Mouse (Mus musculus) CH12.LX (cell line): ENCODE results near the gene Trim62. TPM values are rescaled to one million over a fixed set of nuclear protein-coding genes. Genes with fewer than 3 reads are reported as not detected.

Experiments used
- DNase-seq: peaks from one replicate; pipeline ENCODE4 v3.0.0-alpha.2; 2013; ENCODE audit errors: extremely low read depth
- H3K27ac ChIP-seq: 2 replicates; pipeline ENCODE4 v1.5.1; 2012; ENCODE audit warnings: low read depth, mild to moderate bottlenecking, control low read depth, moderate library complexity; ENCODE audit not compliant: insufficient read depth
- H3K27me3 ChIP-seq: replicated peaks from 2 replicates; pipeline ENCODE3; 2012; ENCODE audit warnings: inconsistent platforms
- H3K36me3 ChIP-seq, 2 experiments: replicated peaks in 1 of 2; 2 replicates each; pipeline versions ENCODE3 to v1.6.1; 2012; ENCODE audit warnings: inconsistent platforms in 1 of 2, low read length in 1 of 2, mild to moderate bottlenecking in 1 of 2, mixed read lengths in 1 of 2, moderate library complexity in 1 of 2; ENCODE audit not compliant: control insufficient read depth in 1 of 2, insufficient read depth in 1 of 2
- H3K4me1 ChIP-seq, 2 experiments: 2 replicates each; pipeline ENCODE4 v1.6.1; 2012; ENCODE audit warnings: inconsistent platforms in 1 of 2, moderate library complexity in 1 of 2; ENCODE audit not compliant: insufficient read depth in 2 of 2, control insufficient read depth in 1 of 2
- H3K4me2 ChIP-seq: 2 replicates; pipeline ENCODE4 v1.6.1; 2012; ENCODE audit warnings: low read depth, mild to moderate bottlenecking, control low read depth; ENCODE audit not compliant: poor library complexity, insufficient read depth, severe bottlenecking
- H3K4me3 ChIP-seq, 3 experiments: fragments of 150-350 bp in 1 of 3; sonication (generic) in 1 of 3; replicated peaks in 1 of 3; 2 replicates each; pipeline versions ENCODE3 to v1.5.1; 2011 to 2012; ENCODE audit warnings: low read depth in 2 of 3, low read length in 2 of 3, mild to moderate bottlenecking in 2 of 3, moderate library complexity in 2 of 3, control low read depth in 1 of 3, improper control_type of control experiment in 1 of 3, inconsistent platforms in 1 of 3, mixed read lengths in 1 of 3; ENCODE audit not compliant: poor library complexity in 1 of 3
- H3K79me2 ChIP-seq: replicated peaks from 2 replicates; pipeline ENCODE4 v1.6.1; 2012; ENCODE audit warnings: mild to moderate bottlenecking, moderate library complexity; ENCODE audit not compliant: control insufficient read depth, poor library complexity, insufficient read depth, severe bottlenecking; ENCODE audit errors: extremely low read depth
- H3K9ac ChIP-seq: 2 replicates; pipeline ENCODE4 v1.6.1; 2012; ENCODE audit warnings: low read depth, mild to moderate bottlenecking, control low read depth, moderate library complexity; ENCODE audit not compliant: insufficient read depth
- H3K9me3 ChIP-seq: replicated peaks from 2 replicates; pipeline ENCODE3; 2012; ENCODE audit warnings: low read length, inconsistent platforms, mixed read lengths
- BHLHE40 ChIP-seq: IDR thresholded peaks from 2 replicates; pipeline ENCODE4 v1.6.1; 2011; ENCODE audit warnings: mild to moderate bottlenecking, low read depth, low read length, improper control_type of control experiment
- CHD2 ChIP-seq: IDR thresholded peaks from 2 replicates; pipeline ENCODE4 v1.6.1; 2011; ENCODE audit warnings: low read length, improper control_type of control experiment
- E2F4 ChIP-seq: IDR thresholded peaks from 2 replicates; pipeline ENCODE4 v1.6.1; 2011; ENCODE audit warnings: low read depth, low read length, improper control_type of control experiment; ENCODE audit not compliant: insufficient replicate concordance
- EP300 ChIP-seq: IDR thresholded peaks from 2 replicates; pipeline ENCODE4 v1.6.1; 2011; ENCODE audit warnings: low read length, improper control_type of control experiment
- ETS1 ChIP-seq: conservative IDR thresholded peaks from 2 replicates; pipeline ENCODE4 v1.6.1; 2012; ENCODE audit warnings: low read depth, mild to moderate bottlenecking, inconsistent platforms, low read length, improper control_type of control experiment, moderate library complexity
- GABPA ChIP-seq: IDR thresholded peaks from 2 replicates; pipeline ENCODE4 v1.6.1; 2012; ENCODE audit warnings: low read depth, low read length, improper control_type of control experiment, inconsistent platforms; ENCODE audit not compliant: insufficient replicate concordance
- HCFC1 ChIP-seq: IDR thresholded peaks from 2 replicates; pipeline ENCODE4 v1.6.1; 2012; ENCODE audit warnings: low read depth, mild to moderate bottlenecking, inconsistent platforms, low read length, improper control_type of control experiment
- JUN ChIP-seq: IDR thresholded peaks from 2 replicates; pipeline ENCODE4 v1.6.1; 2011; ENCODE audit warnings: low read depth, mild to moderate bottlenecking, low read length, improper control_type of control experiment, moderate library complexity; ENCODE audit not compliant: insufficient read depth
- JUND ChIP-seq: conservative IDR thresholded peaks from 2 replicates; pipeline ENCODE4 v1.6.1; 2011; ENCODE audit warnings: low read depth, low read length, improper control_type of control experiment
- KAT2A ChIP-seq: IDR thresholded peaks from 2 replicates; pipeline ENCODE4 v1.6.1; 2012; ENCODE audit warnings: low read length, improper control_type of control experiment, inconsistent platforms; ENCODE audit not compliant: insufficient replicate concordance
- MAFK ChIP-seq: IDR thresholded peaks from 2 replicates; pipeline ENCODE4 v1.6.1; 2011; ENCODE audit warnings: low read length, improper control_type of control experiment; ENCODE audit not compliant: insufficient replicate concordance
- MAZ ChIP-seq: IDR thresholded peaks from 2 replicates; pipeline ENCODE4 v1.6.1; 2012; ENCODE audit warnings: low read depth, mild to moderate bottlenecking, inconsistent platforms, low read length, improper control_type of control experiment, moderate library complexity
- MXI1 ChIP-seq: IDR thresholded peaks from 2 replicates; pipeline ENCODE4 v1.6.1; 2011; ENCODE audit warnings: mild to moderate bottlenecking, low read depth, low read length, improper control_type of control experiment
- MYC ChIP-seq: IDR thresholded peaks from 2 replicates; pipeline ENCODE4 v1.6.1; 2011; ENCODE audit warnings: low read depth, mild to moderate bottlenecking, improper control_type of control experiment, low read length
- NELFE ChIP-seq: IDR thresholded peaks from 2 replicates; pipeline ENCODE4 v1.6.1; 2011; ENCODE audit warnings: low read depth, low read length, improper control_type of control experiment
- POLR2AphosphoS2 ChIP-seq: IDR thresholded peaks from 2 replicates; pipeline ENCODE4 v1.6.1; 2011; ENCODE audit warnings: low read depth, low read length, improper control_type of control experiment
- RAD21 ChIP-seq: IDR thresholded peaks from 2 replicates; pipeline ENCODE4 v1.6.1; 2011; ENCODE audit warnings: low read depth, mild to moderate bottlenecking, low read length, improper control_type of control experiment, moderate library complexity
- RCOR1 ChIP-seq: conservative IDR thresholded peaks from 2 replicates; pipeline ENCODE4 v1.6.1; 2012; ENCODE audit warnings: low read depth, mild to moderate bottlenecking, inconsistent platforms, low read length, improper control_type of control experiment
- SIN3A ChIP-seq: IDR thresholded peaks from 2 replicates; pipeline ENCODE4 v1.6.1; 2012; ENCODE audit warnings: low read length, improper control_type of control experiment, inconsistent platforms
- TBP ChIP-seq: conservative IDR thresholded peaks from 2 replicates; pipeline ENCODE4 v1.6.1; 2011; ENCODE audit warnings: low read depth, low read length, improper control_type of control experiment
- TCF12 ChIP-seq: IDR thresholded peaks from 2 replicates; pipeline ENCODE4 v1.6.1; 2014; ENCODE audit warnings: low read depth, mild to moderate bottlenecking, inconsistent platforms, low read length, improper control_type of control experiment
- UBTF ChIP-seq: IDR thresholded peaks from 2 replicates; pipeline ENCODE4 v1.6.1; 2012; ENCODE audit warnings: low read depth, mild to moderate bottlenecking, inconsistent platforms, low read length, improper control_type of control experiment, moderate library complexity
- USF2 ChIP-seq: conservative IDR thresholded peaks from 2 replicates; pipeline ENCODE4 v1.6.1; 2011; ENCODE audit warnings: low read depth, low read length, improper control_type of control experiment
- ZC3H11A ChIP-seq: IDR thresholded peaks from 2 replicates; pipeline ENCODE4 v1.6.1; 2012; ENCODE audit warnings: low read depth, mild to moderate bottlenecking, inconsistent platforms, low read length, improper control_type of control experiment
- ZKSCAN1 ChIP-seq: IDR thresholded peaks from 2 replicates; pipeline ENCODE4 v1.6.1; 2012; ENCODE audit warnings: low read depth, inconsistent platforms, low read length, improper control_type of control experiment, borderline replicate concordance
- ZMIZ1 ChIP-seq: IDR thresholded peaks from 2 replicates; pipeline ENCODE4 v1.6.1; 2012; ENCODE audit warnings: low read depth, mild to moderate bottlenecking, inconsistent platforms, low read length, improper control_type of control experiment
- dilution Hi-C: fragments of 300-500 bp; cut with MboI; formaldehyde crosslinking; loops from 2 replicates; pipeline ENCODE4 v1.14.3; 2020; ENCODE audit warnings: low sequenced_read_pairs; ENCODE audit not compliant: extremely low pct_unique_long_range_greater_than_20kb, extremely low pct_ligation_motif_present
- in situ Hi-C: fragments of 300-500 bp; cut with MboI; formaldehyde crosslinking; loops from 3 replicates; pipeline ENCODE4 v1.14.3; 2019; ENCODE audit warnings: low sequenced_read_pairs, low pct_ligation_motif_present, low pct_unique_long_range_greater_than_20kb, mixed read lengths
- polyA plus RNA-seq: library from polyadenylated mRNA; unstranded; fragments of >175 nt; gene quantifications from 2 replicates; pipeline ENCODE4 v1.2.1, GENCODE M21; 2012; ENCODE audit warnings: low read depth; ENCODE audit not compliant: insufficient read length
- total RNA-seq, 2 experiments: library from RNA; depleted of rRNA; stranded (reverse); fragments of 300-350 nt in 1 of 2; fragments of >200 nt in 1 of 2; gene quantifications; 2 replicates each; pipeline ENCODE4 v1.2.3; 2012 to 2014

Trim62 gene
- total and polyA plus RNA-seq, 3 experiments = 0.40 to 2.7 (median 0.98) TPM

- Histone ChIP-seq H3K9me3 (no peaks in the 10 kb centered on the region), H3K27me3 (no peaks in the 10 kb centered on the region), H3K9ac (no peak overlapping the region), H3K4me1 (peaks cover 8 to 16% of the 10 kb centered on the region in 2 experiments; a peak in 3 of 4 replicates), H3K27ac (no peak overlapping the region), H3K36me3 (peaks cover 0 to 14% of the 10 kb centered on the region in 2 experiments), H3K79me2 (no peaks in the 10 kb centered on the region), H3K4me2 (no peak overlapping the region), H3K4me3 (no peak overlapping the region)
- no peak for DNase-seq
- in situ Hi-C loops = no loop called here
- TF ChIP-seq TBP (no peak), ZMIZ1 (no peak), MAFK (no peak), JUND (no peak)
- dilution Hi-C loops = no loop called here
Observed at GRCm38 (mm10) chr4:128902390-128902789, 19.0 kb downstream of the Trim62 start.

DNA sequence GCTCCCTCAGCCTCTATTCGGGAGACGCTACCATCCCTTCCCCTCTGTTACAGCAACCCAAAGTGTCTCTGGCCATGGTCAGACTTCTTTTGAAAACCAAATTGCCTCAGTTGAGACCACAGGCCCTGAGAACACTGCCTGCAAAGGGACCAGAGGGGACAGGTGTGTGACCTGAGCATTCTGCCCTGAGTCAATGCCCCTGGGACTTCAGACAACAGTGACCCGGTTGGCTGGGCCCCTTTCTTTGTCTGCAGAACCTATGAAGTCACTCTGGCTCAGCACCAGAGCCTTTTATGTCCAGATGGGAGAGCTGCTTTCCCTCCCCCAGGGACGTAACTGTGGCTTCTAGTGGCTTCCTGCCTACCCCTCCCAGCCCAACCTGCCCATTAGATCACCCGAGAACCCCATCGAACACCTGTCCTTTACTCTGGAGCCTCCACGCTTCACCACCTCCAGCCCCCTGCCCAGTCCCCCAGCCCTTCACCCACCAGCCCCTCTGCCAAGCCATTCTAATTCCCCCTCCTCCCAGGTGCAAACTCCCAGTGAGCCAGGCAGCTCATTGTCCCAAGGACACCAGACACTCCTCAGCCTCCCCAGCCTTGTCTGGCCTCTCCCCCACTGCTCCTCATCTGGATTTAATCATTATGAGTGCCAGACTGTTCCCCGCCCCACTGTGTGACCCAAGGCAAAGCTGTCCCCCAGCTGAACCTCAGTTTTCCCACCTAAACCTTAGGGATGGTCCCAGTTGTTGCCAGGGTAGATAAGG, 20.8 kb downstream of the Trim62 start:
- H3K27me3 ChIP-seq = no peaks in the 10 kb centered on the region
- H3K79me2 ChIP-seq = no peaks in the 10 kb centered on the region
- dilution Hi-C loops = no loop called here
- H3K4me3 ChIP-seq = no peak overlapping the region
- H3K9me3 ChIP-seq = no peaks in the 10 kb centered on the region
- H3K27ac ChIP-seq = no peak overlapping the region
- DNase-seq = peak; percentile 47
- in situ Hi-C loops = no loop called here
- H3K9ac ChIP-seq = no peak overlapping the region
- H3K36me3 ChIP-seq = peaks cover 0 to 18% of the 10 kb centered on the region in 2 experiments
- H3K4me2 ChIP-seq = no peak overlapping the region
- peaks cover 8 to 16% of the 10 kb centered on the region in 2 experiments; a peak in 3 of 4 replicates for H3K4me1 ChIP-seq
- TF ChIP-seq E2F4 = no peak
- no peak for TF ChIP-seq MXI1
- no peak for TF ChIP-seq POLR2AphosphoS2
- no peak for TF ChIP-seq RCOR1
- peak; percentile 67 for TF ChIP-seq TCF12
- no peak for TF ChIP-seq EP300
- TF ChIP-seq KAT2A = no peak
- no peak for TF ChIP-seq JUND
- no peak for TF ChIP-seq UBTF
- TF ChIP-seq GABPA = no peak
- no peak for TF ChIP-seq MAZ
- peak; percentile 42; the same call in 1 of the 2 replicates for TF ChIP-seq ETS1
- TF ChIP-seq HCFC1 = no peak
- no peak for TF ChIP-seq ZKSCAN1
- TF ChIP-seq BHLHE40 = peak; percentile 44
- no peak for TF ChIP-seq NELFE
- TF ChIP-seq SIN3A = no peak
- no peak for TF ChIP-seq MYC
- TF ChIP-seq ZC3H11A = no peak
- no peak for TF ChIP-seq CHD2
- TF ChIP-seq USF2 = no peak
- no peak for TF ChIP-seq JUN
- no peak for TF ChIP-seq RAD21
